Mouse (Mus musculus): ENCODE data around the gene Olfr38.

The Olfr38 gene

DNA sequence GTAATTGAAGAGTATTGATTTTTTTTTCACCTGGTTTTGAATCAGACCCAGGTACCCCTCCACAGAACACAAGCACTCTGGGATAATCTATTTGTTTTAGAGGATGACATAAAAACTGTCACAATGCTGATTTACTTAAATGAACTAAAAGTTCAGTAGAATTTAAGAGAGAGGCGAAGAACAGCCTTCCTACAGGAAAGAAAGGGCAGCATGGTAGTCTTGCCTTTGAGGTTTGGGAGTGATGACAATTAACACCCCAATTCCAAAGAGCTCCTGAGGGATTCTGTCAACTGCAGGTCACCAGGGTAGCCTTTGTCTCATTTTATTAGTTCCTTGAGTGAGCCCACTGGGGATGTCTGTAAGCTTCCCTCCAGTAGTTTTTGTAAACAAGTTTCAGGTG lies at the start of gene Olfr38:
Gene Olfr38 (plus strand): TSS at position 301 of the 400 bp plus-strand sequence.
- no peak for DNase-seq

DNA sequence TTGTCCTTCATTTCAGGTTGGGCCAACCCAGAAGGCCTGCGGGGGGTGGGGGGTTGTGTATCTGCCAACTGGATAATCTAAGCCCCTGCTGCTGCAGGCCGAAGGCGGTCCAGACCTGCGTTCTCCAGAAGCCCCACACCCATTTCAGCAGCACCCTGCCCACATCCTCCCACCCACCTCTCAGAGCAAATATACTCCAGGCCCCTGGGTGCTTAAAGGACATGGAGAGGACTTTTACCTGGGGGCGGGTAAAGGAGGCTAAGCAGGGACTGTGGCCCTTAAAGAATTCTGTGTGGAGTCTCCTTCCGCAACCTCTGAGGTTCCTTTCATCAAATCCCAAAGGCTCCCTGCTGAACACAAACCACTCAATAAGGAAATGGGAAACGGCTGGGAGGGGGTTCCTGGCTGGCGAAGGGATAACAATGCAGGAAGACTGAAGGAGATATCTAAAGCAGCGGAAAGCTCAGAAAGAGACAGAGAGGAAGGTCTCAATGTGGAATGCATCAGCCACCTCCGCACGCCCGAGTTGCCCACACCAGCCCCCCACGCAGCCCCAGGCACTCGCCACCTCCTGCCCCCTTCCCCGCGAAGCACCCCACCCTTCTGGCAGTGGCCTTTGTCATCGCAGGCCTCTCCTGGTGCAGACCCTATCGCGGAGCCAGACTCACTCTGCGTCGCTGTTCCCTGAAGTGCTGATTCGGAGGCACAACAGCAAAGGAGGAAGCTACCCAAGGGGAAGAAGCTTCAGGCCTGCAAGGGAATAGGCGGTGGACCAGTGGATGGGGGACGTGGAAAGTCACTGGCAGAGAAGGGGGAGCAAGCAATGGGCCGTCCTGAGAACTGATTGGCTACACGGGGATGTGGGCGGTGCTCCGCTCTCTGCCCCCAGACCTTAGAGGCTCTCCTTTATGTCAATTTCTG lies 46.7 kb upstream of the Olfr38 start, which contains the start of gene Tcaf1:
Gene Tcaf1 (minus strand): TSS at position 798 of the 921 bp plus-strand sequence.
- peak; percentile 82 for DNase-seq

- no peak for DNase-seq
Observed at GRCm38 (mm10) chr6:42714668-42715067, 41.5 kb upstream of the Olfr38 start.

- no peak for DNase-seq
Observed at GRCm38 (mm10) chr6:42717973-42718372, 38.2 kb upstream of the Olfr38 start.

- no peak for DNase-seq
Observed at GRCm38 (mm10) chr6:42739071-42739470, 17.1 kb upstream of the Olfr38 start, which contains the start of gene Olfr453. Gene Olfr453 (plus strand): TSS chr6:42739371.

DNA sequence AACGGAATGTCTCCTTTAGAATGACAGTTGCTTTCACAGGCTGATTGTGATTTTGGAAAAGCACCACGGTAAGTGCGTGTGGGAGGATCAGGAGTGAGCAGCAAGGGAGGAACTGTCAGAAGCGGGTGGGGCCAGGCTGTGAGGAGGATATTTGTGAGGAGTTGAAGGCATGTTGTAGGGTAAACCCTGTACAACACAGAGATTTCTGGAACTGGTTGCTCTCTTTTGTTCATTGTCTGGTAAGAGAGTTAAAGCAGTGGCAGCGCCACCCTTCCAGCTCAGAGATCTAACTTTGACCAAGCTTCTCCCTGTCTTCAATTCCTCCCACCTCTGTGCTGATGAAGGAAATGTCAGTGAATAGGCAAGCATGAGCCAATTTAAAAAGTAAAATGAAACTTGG lies 13.9 kb upstream of the Olfr38 start:
- no peak for DNase-seq

DNA sequence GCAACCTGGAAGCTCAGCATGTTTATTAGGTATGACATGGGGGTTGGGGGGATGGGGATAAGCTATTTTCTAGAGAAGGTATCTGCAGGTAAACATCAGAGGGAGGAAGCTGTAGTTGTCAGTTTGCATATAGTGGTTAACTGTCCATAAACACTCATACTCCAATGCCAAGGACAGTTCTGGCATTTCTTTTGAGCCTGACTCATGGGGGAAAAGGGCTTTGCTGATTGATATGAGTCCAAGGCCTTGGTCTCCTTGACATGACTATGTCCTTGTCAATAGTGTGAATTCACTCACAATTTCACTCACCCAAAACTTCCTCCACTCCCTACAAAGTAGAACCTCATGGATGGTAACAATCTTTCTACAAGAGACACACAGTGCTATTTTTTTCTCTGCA lies 8.4 kb upstream of the Olfr38 start:
- no peak for DNase-seq

DNA sequence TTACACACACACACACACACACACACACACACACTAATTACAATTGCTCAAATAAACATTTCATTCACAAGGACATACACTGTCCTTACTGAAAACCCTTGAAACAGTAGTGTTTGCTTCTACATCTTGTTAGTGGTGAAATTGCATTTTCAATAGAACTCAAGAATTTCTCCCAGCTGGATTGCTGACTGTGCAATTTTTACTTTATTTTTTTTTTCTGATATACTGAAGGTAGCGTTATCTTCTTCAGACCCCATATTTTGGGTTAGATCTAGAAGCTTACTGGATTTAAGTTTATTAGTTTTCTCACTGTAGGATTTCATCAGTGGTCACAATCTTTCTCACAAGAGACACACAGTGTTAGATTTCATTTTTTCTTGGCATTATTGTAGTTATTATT lies 20.9 kb downstream of the Olfr38 start:
- no peak for DNase-seq

- DNase-seq, result no peak
Observed at GRCm38 (mm10) chr6:42784793-42785192, 28.6 kb downstream of the Olfr38 start, which contains the start of gene Olfr452. Gene Olfr452 (plus strand): TSS chr6:42785093.

DNA sequence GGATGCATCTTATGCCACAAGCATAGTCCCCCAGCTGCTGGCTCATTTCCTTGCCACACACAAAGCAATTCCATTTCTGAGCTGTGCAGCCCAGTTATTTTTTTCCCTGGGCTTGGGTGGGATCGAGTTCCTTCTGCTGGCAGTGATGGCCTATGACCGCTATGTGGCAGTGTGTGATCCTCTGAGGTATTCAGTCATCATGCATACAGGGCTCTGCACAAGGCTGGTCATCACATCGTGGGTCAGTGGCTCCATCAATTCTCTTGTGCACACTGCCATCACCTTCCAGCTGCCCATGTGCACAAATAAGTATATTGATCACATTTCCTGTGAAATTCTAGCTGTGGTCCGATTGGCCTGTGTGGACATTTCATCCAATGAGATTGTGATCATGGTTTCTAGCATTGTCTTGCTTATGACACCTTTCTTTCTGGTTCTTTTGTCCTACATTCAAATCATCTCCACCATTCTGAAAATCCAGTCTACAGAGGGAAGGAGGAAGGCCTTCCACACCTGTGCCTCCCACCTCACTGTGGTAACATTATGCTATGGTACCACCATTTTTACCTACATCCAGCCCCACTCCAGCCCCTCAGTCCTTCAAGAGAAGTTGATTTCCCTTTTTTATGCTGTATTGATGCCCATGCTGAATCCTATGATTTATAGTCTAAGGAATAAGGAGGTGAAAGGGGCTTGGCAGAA lies 34.2 kb downstream of the Olfr38 start:
- no peak for DNase-seq

- DNase-seq, result no peak
Observed at GRCm38 (mm10) chr6:42790949-42791556, 34.8 kb downstream of the Olfr38 start.

DNA sequence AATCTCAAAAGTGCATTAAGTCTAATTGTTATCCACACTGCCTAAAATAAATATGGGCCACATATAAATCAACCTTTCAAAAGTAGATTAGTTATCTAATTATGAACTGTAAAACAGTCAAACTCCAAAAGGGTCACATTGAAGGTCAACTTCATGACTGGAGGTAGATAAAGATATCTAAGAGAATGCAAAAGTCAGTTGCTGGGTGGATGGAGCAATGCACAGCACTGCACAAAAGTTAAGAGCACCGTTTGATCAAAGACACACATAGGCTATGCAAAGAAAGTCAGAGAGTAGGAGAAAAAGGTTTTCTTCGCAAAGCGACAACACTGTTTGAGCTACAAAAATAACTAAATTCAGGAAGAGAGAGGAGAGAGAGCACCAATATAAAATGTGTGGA lies 38.8 kb downstream of the Olfr38 start:
- DNase-seq, result no peak

GRCm38 (mm10) chr6:42811639-42812038 lies 55.4 kb downstream of the Olfr38 start, which contains the start of gene Olfr450:
Gene Olfr450 (plus strand): TSS chr6:42811939.
- DNase-seq, result no peak

Data from right cerebral cortex, postnatal 14 days (tissue).